Mouse (Mus musculus) neutrophil, adult 59 days (primary cell): ENCODE measurements around the gene Olfr1189. TPM values are rescaled to one million over a fixed set of nuclear protein-coding genes. Genes with fewer than 3 reads are reported as not detected.

ENCODE experiments used
- total RNA-seq, 2 experiments: library from RNA; stranded (reverse); gene quantifications; 1 replicate in 1 of 2; 2 replicates in 1 of 2; pipeline ENCODE4 v1.2.4; 2023

Olfr1189 gene
- not detected for total RNA-seq

GRCm38 (mm10) chr2:88586154-88586553 lies at the start of gene Olfr1189:
Gene Olfr1189, plus strand, starts transcription at chr2:88586454.

GRCm38 (mm10) chr2:88556635-88557034 lies 29.6 kb upstream of the Olfr1189 start, which contains the start of gene Olfr1188:
Gene Olfr1188, plus strand, starts transcription at chr2:88556935.

GRCm38 (mm10) chr2:88640242-88640641 lies 54.0 kb downstream of the Olfr1189 start, which contains the start of gene Olfr1191-ps1:
Gene Olfr1191-ps1, plus strand, starts transcription at chr2:88640542.

Other genes with a start within 250 kb of the Olfr1189 start
- not detected for gene Olfr1176, start 249.7 kb upstream of the Olfr1189 start, total RNA-seq
- gene Olfr1177-ps, start 240.0 kb upstream of the Olfr1189 start, total RNA-seq: not detected
- gene Olfr1178, start 199.4 kb upstream of the Olfr1189 start, total RNA-seq: not detected
- not detected for gene Olfr1179, start 180.0 kb upstream of the Olfr1189 start, total RNA-seq
- gene Olfr1180, start 167.3 kb upstream of the Olfr1189 start, total RNA-seq: not detected
- not detected for gene Olfr1181, start 160.3 kb upstream of the Olfr1189 start, total RNA-seq
- gene Gm13757, start 137.3 kb upstream of the Olfr1189 start, total RNA-seq: not detected
- gene Olfr1183, start 131.6 kb upstream of the Olfr1189 start, total RNA-seq: not detected
- not detected for gene Olfr1184, start 102.9 kb upstream of the Olfr1189 start, total RNA-seq
- not detected for gene Olfr1185-ps1, start 93.1 kb upstream of the Olfr1189 start, total RNA-seq
- not detected for gene Olfr1186, start 67.9 kb upstream of the Olfr1189 start, total RNA-seq
- not detected for gene Olfr1188, start 29.5 kb upstream of the Olfr1189 start, total RNA-seq
- gene Olfr1191-ps1, start 54.1 kb downstream of the Olfr1189 start, total RNA-seq: under 1 TPM in 1 of 2 experiments, not detected in 1; 0.09 TPM
- not detected for gene Olfr1192-ps1, start 62.1 kb downstream of the Olfr1189 start, total RNA-seq
- not detected for gene Olfr1193, start 89.2 kb downstream of the Olfr1189 start, total RNA-seq
- not detected for gene Olfr1195, start 102.7 kb downstream of the Olfr1189 start, total RNA-seq
- gene Olfr1196, start 118.1 kb downstream of the Olfr1189 start, total RNA-seq: not detected
- not detected for gene Olfr1197, start 145.9 kb downstream of the Olfr1189 start, total RNA-seq
- not detected for gene Olfr1198, start 164.9 kb downstream of the Olfr1189 start, total RNA-seq
- not detected for gene Olfr1199, start 174.0 kb downstream of the Olfr1189 start, total RNA-seq
- not detected for gene Olfr1200, start 184.0 kb downstream of the Olfr1189 start, total RNA-seq
- gene Olfr1201, start 206.6 kb downstream of the Olfr1189 start, total RNA-seq: not detected
- not detected for gene Olfr1202, start 228.0 kb downstream of the Olfr1189 start, total RNA-seq
- gene Olfr1205, start 243.3 kb downstream of the Olfr1189 start, total RNA-seq: not detected